Mouse (Mus musculus): Measurements from ENCODE around the gene Gpr68.

GRCm38 (mm10) chr12:100900901-100901300 lies 7.1 kb downstream of the Gpr68 start:
- TF ChIP-seq CTCF (IDR thresholded peaks at IDR 0.05; ENCODE audit: borderline replicate concordance, control insufficient read depth, extremely low read depth, insufficient read depth, low read length, poor library complexity) (no peak), POLR2A (IDR thresholded peaks at IDR 0.05; ENCODE audit: control insufficient read depth, extremely low read depth, insufficient read depth, low read length, poor library complexity) (no peak)

All from thymus, adult 2 months (tissue).